Mouse (Mus musculus): Measurements from ENCODE around the gene Dnah17. TPM values are rescaled to one million over a fixed set of nuclear protein-coding genes. Genes with fewer than 3 reads are reported as not detected.

Dnah17 gene
- polyA plus RNA-seq, 1 experiment from 2014 or later = 0.23 TPM

- 37% methylated on average over 9 of the region's 9 CpGs for WGBS
- peak overlapping the region; percentile 30; the same call in 1 of the 2 replicates for H3K27ac ChIP-seq (ENCODE audit: low read depth, low read length)
Measured at GRCm38 (mm10) chr11:118035068-118035467, 95.4 kb downstream of the Dnah17 start.

GRCm38 (mm10) chr11:118034395-118034794 lies 96.0 kb downstream of the Dnah17 start:
- Histone ChIP-seq H3K27ac (ENCODE audit: low read depth, low read length) (no peak overlapping the region), H3K4me3 (ENCODE audit: low read length) (no peak overlapping the region), H3K4me1 (ENCODE audit: control insufficient read depth, insufficient read depth, low read length) (peaks cover 11% of the 10 kb centered on the region), H3K4me2 (replicated peaks; ENCODE audit: low read depth, low read length) (no peak overlapping the region), H3K36me3 (ENCODE audit: control insufficient read depth, insufficient read depth, low read length) (no peaks in the 10 kb centered on the region; the same call in 1 of the 2 replicates), H3K27me3 (ENCODE audit: control insufficient read depth, insufficient read depth, low read length) (no peaks in the 10 kb centered on the region), H3K9ac (ENCODE audit: low read depth, low read length) (no peak overlapping the region), H3K9me3 (ENCODE audit: control insufficient read depth, low read length) (peaks cover 2% of the 10 kb centered on the region; the same call in 1 of the 2 replicates)
- 52% methylated on average over 13 of the region's 13 CpGs for WGBS
- no peak for ATAC-seq (ENCODE audit: low FRiP score, low TSS enrichment)

More at GRCm38 (mm10) chr11:118035068-118035467, 95.4 kb downstream of the Dnah17 start:
- peaks cover 11% of the 10 kb centered on the region for H3K4me1 ChIP-seq (ENCODE audit: control insufficient read depth, insufficient read depth, low read length)
- no peaks in the 10 kb centered on the region for H3K27me3 ChIP-seq (ENCODE audit: control insufficient read depth, insufficient read depth, low read length)
- H3K36me3 ChIP-seq (ENCODE audit: control insufficient read depth, insufficient read depth, low read length) = no peaks in the 10 kb centered on the region; the same call in 1 of the 2 replicates
- H3K9me3 ChIP-seq (ENCODE audit: control insufficient read depth, low read length) = peaks cover 2% of the 10 kb centered on the region; the same call in 1 of the 2 replicates
- H3K9ac ChIP-seq (ENCODE audit: low read depth, low read length) = no peak overlapping the region
- H3K4me3 ChIP-seq (ENCODE audit: low read length) = no peak overlapping the region
- no peak overlapping the region for H3K4me2 ChIP-seq (replicated peaks; ENCODE audit: low read depth, low read length)
- no peak for ATAC-seq (ENCODE audit: low FRiP score, low TSS enrichment)

- Histone ChIP-seq H3K27me3 (ENCODE audit: control insufficient read depth, insufficient read depth, low read length) (no peaks in the 10 kb centered on the region), H3K4me3 (ENCODE audit: low read length) (no peak overlapping the region), H3K9me3 (ENCODE audit: control insufficient read depth, low read length) (peaks cover 2% of the 10 kb centered on the region; the same call in 1 of the 2 replicates), H3K9ac (ENCODE audit: low read depth, low read length) (no peak overlapping the region), H3K4me1 (ENCODE audit: control insufficient read depth, insufficient read depth, low read length) (peaks cover 11% of the 10 kb centered on the region), H3K36me3 (ENCODE audit: control insufficient read depth, insufficient read depth, low read length) (peaks cover 8% of the 10 kb centered on the region; the same call in 1 of the 2 replicates), H3K27ac (ENCODE audit: low read depth, low read length) (no peak overlapping the region), H3K4me2 (replicated peaks; ENCODE audit: low read depth, low read length) (no peak overlapping the region)
- WGBS = 95% methylated on average over 9 of the region's 9 CpGs
- no peak for ATAC-seq (ENCODE audit: low FRiP score, low TSS enrichment)
Measured at GRCm38 (mm10) chr11:118031134-118031533, 99.3 kb downstream of the Dnah17 start.

GRCm38 (mm10) chr11:118029170-118029569 lies 101.3 kb downstream of the Dnah17 start:
- Histone ChIP-seq H3K4me2 (replicated peaks; ENCODE audit: low read depth, low read length) (no peak overlapping the region), H3K4me3 (ENCODE audit: low read length) (no peak overlapping the region), H3K4me1 (ENCODE audit: control insufficient read depth, insufficient read depth, low read length) (no peaks in the 10 kb centered on the region), H3K9me3 (ENCODE audit: control insufficient read depth, low read length) (peaks cover 2% of the 10 kb centered on the region; the same call in 1 of the 2 replicates), H3K9ac (ENCODE audit: low read depth, low read length) (no peak overlapping the region), H3K27ac (ENCODE audit: low read depth, low read length) (no peak overlapping the region), H3K27me3 (ENCODE audit: control insufficient read depth, insufficient read depth, low read length) (no peaks in the 10 kb centered on the region), H3K36me3 (ENCODE audit: control insufficient read depth, insufficient read depth, low read length) (peaks cover 16% of the 10 kb centered on the region; the same call in 1 of the 2 replicates)
- no peak for ATAC-seq (ENCODE audit: low FRiP score, low TSS enrichment)
- WGBS = 92% methylated on average over 6 of the region's 6 CpGs

GRCm38 (mm10) chr11:118024111-118024510 lies 106.3 kb downstream of the Dnah17 start:
- WGBS = 45% methylated on average over 2 of the region's 2 CpGs
- H3K36me3 ChIP-seq (ENCODE audit: control insufficient read depth, insufficient read depth, low read length) = peaks cover 43% of the 10 kb centered on the region; the same call in 1 of the 2 replicates
- H3K4me1 ChIP-seq (ENCODE audit: control insufficient read depth, insufficient read depth, low read length) = peaks cover 7% of the 10 kb centered on the region; the same call in 1 of the 2 replicates
- H3K27me3 ChIP-seq (ENCODE audit: control insufficient read depth, insufficient read depth, low read length) = no peaks in the 10 kb centered on the region
- no peak overlapping the region for H3K4me2 ChIP-seq (replicated peaks; ENCODE audit: low read depth, low read length)
- no peak overlapping the region for H3K4me3 ChIP-seq (ENCODE audit: low read length)
- no peak overlapping the region for H3K9ac ChIP-seq (ENCODE audit: low read depth, low read length)
- H3K27ac ChIP-seq (ENCODE audit: low read depth, low read length) = peak overlapping the region; percentile 47; the same call in 1 of the 2 replicates
- peak; percentile 18 for ATAC-seq (ENCODE audit: low FRiP score, low TSS enrichment)
- H3K9me3 ChIP-seq (ENCODE audit: control insufficient read depth, low read length) = no peaks in the 10 kb centered on the region

- H3K4me1 ChIP-seq (ENCODE audit: control insufficient read depth, insufficient read depth, low read length) = peaks cover 7% of the 10 kb centered on the region; the same call in 1 of the 2 replicates
- no peak overlapping the region for H3K4me3 ChIP-seq (ENCODE audit: low read length)
- 73% methylated on average over 7 of the region's 7 CpGs for WGBS
- H3K9ac ChIP-seq (ENCODE audit: low read depth, low read length) = no peak overlapping the region
- peaks cover 43% of the 10 kb centered on the region; the same call in 1 of the 2 replicates for H3K36me3 ChIP-seq (ENCODE audit: control insufficient read depth, insufficient read depth, low read length)
- H3K4me2 ChIP-seq (replicated peaks; ENCODE audit: low read depth, low read length) = no peak overlapping the region
- H3K27me3 ChIP-seq (ENCODE audit: control insufficient read depth, insufficient read depth, low read length) = no peaks in the 10 kb centered on the region
- no peak for ATAC-seq (ENCODE audit: low FRiP score, low TSS enrichment)
- H3K9me3 ChIP-seq (ENCODE audit: control insufficient read depth, low read length) = no peaks in the 10 kb centered on the region
- H3K27ac ChIP-seq (ENCODE audit: low read depth, low read length) = no peak overlapping the region
Measured at GRCm38 (mm10) chr11:118023475-118023874, 107.0 kb downstream of the Dnah17 start.

GRCm38 (mm10) chr11:118021806-118022205 lies 108.6 kb downstream of the Dnah17 start:
- WGBS = 61% methylated on average over 1 of the region's 1 CpGs
- no peaks in the 10 kb centered on the region for H3K9me3 ChIP-seq (ENCODE audit: control insufficient read depth, low read length)
- no peaks in the 10 kb centered on the region for H3K27me3 ChIP-seq (ENCODE audit: control insufficient read depth, insufficient read depth, low read length)
- no peak overlapping the region for H3K9ac ChIP-seq (ENCODE audit: low read depth, low read length)
- H3K4me2 ChIP-seq (replicated peaks; ENCODE audit: low read depth, low read length) = no peak overlapping the region
- H3K4me3 ChIP-seq (ENCODE audit: low read length) = no peak overlapping the region
- ATAC-seq (ENCODE audit: low FRiP score, low TSS enrichment) = no peak
- H3K4me1 ChIP-seq (ENCODE audit: control insufficient read depth, insufficient read depth, low read length) = peaks cover 7% of the 10 kb centered on the region; the same call in 1 of the 2 replicates
- no peak overlapping the region for H3K27ac ChIP-seq (ENCODE audit: low read depth, low read length)
- peaks cover 41% of the 10 kb centered on the region; the same call in 1 of the 2 replicates for H3K36me3 ChIP-seq (ENCODE audit: control insufficient read depth, insufficient read depth, low read length)

GRCm38 (mm10) chr11:118018328-118018727 lies 112.1 kb downstream of the Dnah17 start:
- no peak overlapping the region for H3K27ac ChIP-seq (ENCODE audit: low read depth, low read length)
- H3K36me3 ChIP-seq (ENCODE audit: control insufficient read depth, insufficient read depth, low read length) = peaks cover 42% of the 10 kb centered on the region; the same call in 1 of the 2 replicates
- ATAC-seq (ENCODE audit: low FRiP score, low TSS enrichment) = no peak
- no peak overlapping the region for H3K4me3 ChIP-seq (ENCODE audit: low read length)
- H3K9me3 ChIP-seq (ENCODE audit: control insufficient read depth, low read length) = no peaks in the 10 kb centered on the region
- 95% methylated on average over 4 of the region's 4 CpGs for WGBS
- no peaks in the 10 kb centered on the region for H3K27me3 ChIP-seq (ENCODE audit: control insufficient read depth, insufficient read depth, low read length)
- no peak overlapping the region for H3K9ac ChIP-seq (ENCODE audit: low read depth, low read length)
- peaks cover 1% of the 10 kb centered on the region; the same call in 1 of the 2 replicates for H3K4me1 ChIP-seq (ENCODE audit: control insufficient read depth, insufficient read depth, low read length)
- H3K4me2 ChIP-seq (replicated peaks; ENCODE audit: low read depth, low read length) = no peak overlapping the region

GRCm38 (mm10) chr11:118015381-118016145 lies 114.9 kb downstream of the Dnah17 start:
- Histone ChIP-seq H3K9ac (ENCODE audit: low read depth, low read length) (no peak overlapping the region), H3K27me3 (ENCODE audit: control insufficient read depth, insufficient read depth, low read length) (no peaks in the 10 kb centered on the region), H3K4me3 (ENCODE audit: low read length) (no peak overlapping the region), H3K36me3 (ENCODE audit: control insufficient read depth, insufficient read depth, low read length) (peaks cover 35% of the 10 kb centered on the region; the same call in 1 of the 2 replicates), H3K9me3 (ENCODE audit: control insufficient read depth, low read length) (no peaks in the 10 kb centered on the region), H3K4me2 (replicated peaks; ENCODE audit: low read depth, low read length) (no peak overlapping the region), H3K27ac (ENCODE audit: low read depth, low read length) (no peak overlapping the region), H3K4me1 (ENCODE audit: control insufficient read depth, insufficient read depth, low read length) (no peaks in the 10 kb centered on the region)
- ATAC-seq (ENCODE audit: low FRiP score, low TSS enrichment) = no peak
- WGBS = 96% methylated on average over 8 of the region's 8 CpGs

Measured in kidney, embryonic 14.5 days (tissue).